Mouse (Mus musculus) midbrain, embryonic 12.5 days (tissue): ENCODE measurements around the gene Hipk4. TPM values are rescaled to one million over a fixed set of nuclear protein-coding genes. Genes with fewer than 3 reads are reported as not detected.
A peak's percentile ranks its signal among the peaks of the same experiment; 100 is the strongest.
"Not testable (repeated sequence)": the region's sequence is repeated elsewhere in the genome, so short reads cannot be mapped to it uniquely, and the experiment has no call there.

ENCODE experiments used
- ATAC-seq: fragments of 200-750 bp; cut with Nextera tagmentation; 2 replicates; pipeline ENCODE4 v1.8.0; 2017; ENCODE audit warnings: low read depth, moderate TSS enrichment, moderate library complexity; ENCODE audit not compliant: low FRiP score
- H3K27ac ChIP-seq: fragments of 300-500 bp; sonication (generic); replicated peaks from 2 replicates; pipeline ENCODE4 v1.5.1; 2016; ENCODE audit warnings: mild to moderate bottlenecking
- H3K27me3 ChIP-seq: fragments of 300-500 bp; sonication (generic); 2 replicates; pipeline ENCODE4 v1.6.1; 2016; ENCODE audit warnings: mild to moderate bottlenecking
- H3K36me3 ChIP-seq: fragments of 300-500 bp; sonication (generic); 2 replicates; pipeline ENCODE4 v1.6.1; 2016
- H3K4me1 ChIP-seq: fragments of 300-500 bp; sonication (generic); 2 replicates; pipeline ENCODE4 v1.6.1; 2016
- H3K4me2 ChIP-seq: fragments of 300-500 bp; sonication (generic); replicated peaks from 2 replicates; pipeline ENCODE4 v1.6.1; 2016; ENCODE audit warnings: mild to moderate bottlenecking, moderate library complexity
- H3K4me3 ChIP-seq: fragments of 300-500 bp; sonication (generic); 2 replicates; pipeline ENCODE4 v1.5.1; 2016; ENCODE audit warnings: mild to moderate bottlenecking
- H3K9ac ChIP-seq: fragments of 300-500 bp; sonication (generic); replicated peaks from 2 replicates; pipeline ENCODE4 v1.6.1; 2016; ENCODE audit warnings: mild to moderate bottlenecking, moderate library complexity
- H3K9me3 ChIP-seq: fragments of 300-500 bp; sonication (generic); 2 replicates; pipeline ENCODE4 v1.6.1; 2016; ENCODE audit warnings: mild to moderate bottlenecking
- WGBS: fragments of 180-500 bp; shearing (Covaris S2); methylation state at CpG from one replicate; pipeline ENCODE4 v1.1.7; 2016; 5-methylcytosine and 5-hydroxymethylcytosine counted together
- polyA plus RNA-seq: library from polyadenylated mRNA; unstranded; fragments of >200 nt; fragmentation: Nextera tagmentation; extraction: Ambion mirVana; gene quantifications from 2 replicates; pipeline ENCODE4 v1.2.1, GENCODE M21; 2016

The Hipk4 gene
- polyA plus RNA-seq, 1 experiment from 2014 or later, result 0.45 TPM

DNA sequence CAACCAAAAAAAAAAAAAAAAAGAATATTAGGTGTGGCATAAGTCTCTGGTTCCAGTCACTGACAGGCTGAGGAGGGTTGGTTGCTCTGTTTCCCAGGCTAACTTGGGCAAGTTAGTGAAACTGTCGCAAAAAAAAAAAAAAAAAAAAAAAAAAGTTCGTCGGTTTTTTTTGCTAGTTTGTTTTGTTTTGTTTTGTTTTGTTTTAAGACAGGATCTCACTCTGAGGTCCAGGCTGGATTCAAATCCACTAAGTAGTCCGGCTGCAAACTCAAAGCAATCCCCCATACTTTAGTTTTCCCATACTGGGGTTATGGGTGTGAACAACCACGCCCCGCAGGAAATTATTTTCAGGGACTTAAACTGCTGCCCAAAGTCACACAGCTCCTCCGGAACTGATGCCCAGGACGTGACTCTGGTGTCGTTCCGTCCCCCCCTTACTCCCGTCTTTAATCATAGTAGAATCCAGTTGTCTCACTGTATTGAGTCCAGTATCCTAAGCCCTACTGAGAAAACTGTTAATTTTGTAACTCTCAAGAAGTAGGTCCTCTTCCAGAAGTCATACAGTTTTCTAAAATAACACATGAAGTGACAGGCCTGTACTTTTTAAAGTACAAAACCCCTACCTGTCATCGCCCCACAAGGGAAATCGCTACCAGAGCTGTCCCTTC lies 36.8 kb upstream of the Hipk4 start:
- Histone ChIP-seq H3K27ac (peak overlapping the region; percentile 89; the same call in 1 of the 2 replicates), H3K36me3 (no peaks in the 10 kb centered on the region), H3K9me3 (no peaks in the 10 kb centered on the region), H3K4me2 (peak overlapping the region; percentile 62), H3K9ac (peak overlapping the region; percentile 34; the same call in 1 of the 2 replicates), H3K4me1 (peaks cover 27% of the 10 kb centered on the region), H3K27me3 (peaks cover 18% of the 10 kb centered on the region), H3K4me3 (peak overlapping the region; percentile 76)
- WGBS, result 4% methylated on average over 13 of the region's 13 CpGs
- peak; percentile 7 for ATAC-seq

DNA sequence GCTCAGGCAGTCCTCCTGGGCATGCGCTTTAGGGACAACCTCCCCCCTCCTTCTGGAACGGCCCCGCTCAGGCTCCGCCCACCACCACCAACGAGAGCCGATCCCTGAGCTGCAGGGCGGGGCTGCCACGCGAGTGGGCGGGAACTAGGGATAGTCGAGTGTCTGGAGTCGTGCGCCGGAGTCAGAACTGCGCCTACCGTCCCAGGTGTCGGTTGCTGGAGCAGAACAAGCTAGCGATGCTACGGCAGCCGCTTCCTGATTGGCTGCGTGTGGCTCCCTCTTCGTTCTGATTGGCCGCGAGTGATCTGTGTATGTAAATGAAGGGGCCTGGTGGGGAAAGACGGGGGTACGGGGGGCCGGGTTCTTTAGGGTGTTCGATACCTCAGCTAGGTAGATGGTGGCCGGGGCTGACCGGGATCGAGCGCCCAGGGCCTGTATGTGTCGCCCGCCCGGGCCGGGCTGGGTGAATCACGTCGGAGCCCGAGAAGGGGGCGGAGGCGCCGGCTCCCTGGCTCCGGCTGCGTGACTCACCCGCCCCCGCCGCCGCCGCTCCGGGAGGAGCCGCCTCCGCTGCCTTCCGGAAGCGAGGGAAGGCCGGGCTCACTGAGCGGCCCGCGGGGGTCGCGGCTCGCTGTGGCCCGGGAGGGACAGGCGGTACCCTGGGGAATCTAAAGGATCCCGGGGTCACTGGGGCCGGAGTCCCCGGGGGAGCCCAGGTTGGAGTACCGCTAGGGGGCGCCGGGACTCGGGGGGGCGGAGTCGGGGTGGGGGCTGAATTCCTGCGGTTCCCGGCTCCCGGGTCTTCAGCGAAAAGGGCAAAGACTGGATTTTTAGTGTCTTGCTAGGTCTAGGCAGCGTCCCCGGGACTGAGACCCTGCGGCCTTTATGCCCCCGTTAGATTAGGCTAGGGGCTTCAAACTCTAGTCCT lies 36.0 kb upstream of the Hipk4 start, which contains the start of gene Sertad1:
Sertad1 (plus strand) TSS at position 141 of the 928 bp plus-strand sequence.
- WGBS, result under 1% methylated on average over 68 of the region's 80 CpGs
- Histone ChIP-seq H3K27me3 (peaks cover 18% of the 10 kb centered on the region), H3K9me3 (no peaks in the 10 kb centered on the region), H3K27ac (peak within 1 kb of the TSS; percentile 89), H3K9ac (peak within 1 kb of the TSS; percentile 77), H3K36me3 (no peaks in the 10 kb centered on the region), H3K4me1 (peaks cover 19% of the 10 kb centered on the region), H3K4me2 (peak within 1 kb of the TSS; percentile 62), H3K4me3 (peak within 1 kb of the TSS; percentile 76)
- peak; percentile 96 for ATAC-seq

DNA sequence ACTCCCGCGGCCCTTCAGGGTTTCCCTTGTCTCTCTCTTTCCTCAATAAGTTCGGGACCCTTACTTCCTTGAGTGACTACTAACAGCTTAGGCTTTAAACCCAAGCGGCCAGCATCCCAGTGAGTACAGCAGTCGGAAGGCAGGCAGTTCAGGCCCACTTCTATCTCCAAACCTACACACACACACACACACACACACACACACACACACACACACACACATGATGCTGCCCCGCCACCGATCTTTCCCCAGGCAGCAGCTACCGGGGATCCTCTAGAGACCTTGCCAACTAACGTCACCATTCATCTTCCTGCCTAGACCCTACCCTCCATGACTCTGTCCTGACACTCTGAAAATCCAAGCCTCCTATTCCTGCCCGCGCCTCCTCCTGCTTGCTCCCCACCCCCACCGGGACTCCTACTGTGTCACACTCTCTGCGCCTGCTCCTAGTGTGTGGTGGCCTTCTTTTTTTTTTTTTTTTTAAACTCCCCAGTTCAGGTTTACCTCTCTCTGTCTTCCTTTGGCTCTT lies 35.3 kb upstream of the Hipk4 start:
- Histone ChIP-seq H3K4me3 (peak overlapping the region; percentile 76), H3K4me1 (peaks cover 19% of the 10 kb centered on the region), H3K27ac (peak overlapping the region; percentile 89), H3K27me3 (peaks cover 18% of the 10 kb centered on the region), H3K36me3 (no peaks in the 10 kb centered on the region), H3K9me3 (no peaks in the 10 kb centered on the region), H3K4me2 (peak overlapping the region; percentile 62), H3K9ac (peak overlapping the region; percentile 77)
- no peak for ATAC-seq
- 4% methylated on average over 13 of the region's 13 CpGs for WGBS

DNA sequence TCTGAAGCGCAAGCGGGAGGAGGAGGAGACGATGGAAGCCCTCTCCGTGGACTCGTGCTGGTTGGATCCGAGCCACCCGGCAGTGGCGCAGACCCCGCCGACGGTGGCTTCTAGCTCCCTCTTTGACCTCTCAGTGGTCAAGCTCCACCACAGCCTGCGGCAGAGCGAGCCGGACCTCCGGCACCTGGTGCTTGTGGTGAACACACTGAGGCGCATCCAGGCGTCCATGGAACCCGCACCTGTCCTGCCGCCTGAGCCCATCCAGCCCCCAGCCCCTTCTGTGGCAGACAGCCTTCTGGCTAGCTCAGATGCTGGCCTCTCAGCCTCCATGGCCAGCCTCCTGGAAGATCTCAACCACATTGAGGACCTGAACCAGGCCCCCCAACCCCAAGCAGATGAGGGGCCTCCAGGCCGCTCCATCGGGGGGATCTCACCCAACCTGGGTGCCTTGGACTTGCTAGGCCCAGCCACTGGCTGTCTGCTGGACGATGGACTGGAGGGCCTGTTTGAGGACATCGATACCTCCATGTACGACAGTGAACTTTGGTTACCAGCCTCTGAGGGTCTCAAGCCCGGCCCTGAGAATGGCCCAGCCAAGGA lies 33.7 kb upstream of the Hipk4 start:
- ATAC-seq, result no peak
- WGBS, result 92% methylated on average over 24 of the region's 25 CpGs
- Histone ChIP-seq H3K36me3 (no peaks in the 10 kb centered on the region), H3K9me3 (no peaks in the 10 kb centered on the region), H3K4me3 (no peak overlapping the region), H3K27ac (no peak overlapping the region), H3K4me1 (peaks cover 19% of the 10 kb centered on the region), H3K9ac (no peak overlapping the region), H3K4me2 (no peak overlapping the region), H3K27me3 (peaks cover 18% of the 10 kb centered on the region)

DNA sequence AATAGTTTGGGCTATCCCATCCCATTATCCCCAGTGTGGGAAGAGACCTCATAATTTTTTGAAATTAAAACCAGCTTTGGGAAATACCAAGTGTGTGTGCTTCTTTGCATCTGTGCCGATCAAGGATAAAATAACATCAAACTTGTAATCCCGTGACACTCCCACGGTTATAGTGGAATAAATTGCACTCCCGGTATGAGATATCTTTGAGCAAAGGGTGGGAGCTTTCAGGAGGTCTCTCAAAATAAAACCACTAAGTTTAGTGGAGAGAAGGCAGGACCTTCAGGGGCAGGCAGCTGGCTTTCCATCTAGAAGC lies 32.9 kb upstream of the Hipk4 start:
- Histone ChIP-seq H3K4me1 (peaks cover 19% of the 10 kb centered on the region), H3K36me3 (no peaks in the 10 kb centered on the region), H3K4me3 (peak overlapping the region; percentile 39), H3K9me3 (no peaks in the 10 kb centered on the region), H3K4me2 (peak overlapping the region; percentile 58), H3K27ac (peak overlapping the region; percentile 46), H3K9ac (peak overlapping the region; percentile 61), H3K27me3 (peaks cover 18% of the 10 kb centered on the region)
- WGBS, result 44% methylated on average over 4 of the region's 4 CpGs
- ATAC-seq, result no peak

DNA sequence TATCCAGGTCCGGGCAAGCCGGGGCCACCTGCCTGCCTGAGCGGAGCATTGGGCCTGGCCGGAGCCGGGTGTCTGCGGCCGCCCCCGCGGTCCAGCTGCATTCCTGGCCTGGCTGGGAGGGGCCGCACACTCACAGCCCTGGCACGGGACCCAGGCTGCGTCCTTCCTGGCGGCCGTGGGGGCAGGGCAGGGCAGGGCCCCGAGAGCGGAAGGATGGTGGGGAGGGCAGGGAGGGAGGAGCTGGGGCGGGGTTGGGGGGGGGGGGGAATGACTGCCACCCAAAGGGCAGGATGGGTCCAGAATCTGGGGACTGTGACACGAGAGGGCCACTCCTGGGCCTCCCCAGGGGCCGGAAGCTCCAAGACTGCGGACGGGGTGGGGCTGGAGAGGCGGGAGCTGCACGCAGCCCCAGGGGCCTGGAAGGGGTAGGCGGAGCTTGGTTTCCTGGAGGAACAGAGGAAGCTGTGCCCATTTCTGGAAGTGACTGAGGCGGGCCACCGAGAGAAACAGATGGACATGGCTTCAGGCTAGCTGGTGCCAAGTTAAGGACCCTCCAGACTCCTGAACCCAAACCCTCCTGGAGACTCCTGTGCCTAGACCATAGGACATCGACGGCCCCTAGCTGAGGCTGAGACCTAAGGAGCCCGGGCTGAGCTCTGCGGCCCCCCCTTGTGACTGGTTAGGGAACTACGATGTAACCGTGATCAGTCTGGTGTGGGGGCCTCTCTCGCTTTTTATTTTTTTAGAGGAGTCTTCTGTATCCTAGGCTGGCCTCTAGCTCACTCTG lies 32.3 kb upstream of the Hipk4 start:
- H3K4me1 ChIP-seq, result peaks cover 19% of the 10 kb centered on the region
- no peaks in the 10 kb centered on the region for H3K36me3 ChIP-seq
- peak; percentile 12; the same call in 1 of the 2 replicates for ATAC-seq
- H3K4me2 ChIP-seq, result peak overlapping the region; percentile 58
- H3K4me3 ChIP-seq, result peak overlapping the region; percentile 39
- H3K27me3 ChIP-seq, result peaks cover 14% of the 10 kb centered on the region
- peak overlapping the region; percentile 46 for H3K27ac ChIP-seq
- H3K9me3 ChIP-seq, result no peaks in the 10 kb centered on the region
- 1% methylated on average over 33 of the region's 33 CpGs for WGBS
- H3K9ac ChIP-seq, result peak overlapping the region; percentile 61

DNA sequence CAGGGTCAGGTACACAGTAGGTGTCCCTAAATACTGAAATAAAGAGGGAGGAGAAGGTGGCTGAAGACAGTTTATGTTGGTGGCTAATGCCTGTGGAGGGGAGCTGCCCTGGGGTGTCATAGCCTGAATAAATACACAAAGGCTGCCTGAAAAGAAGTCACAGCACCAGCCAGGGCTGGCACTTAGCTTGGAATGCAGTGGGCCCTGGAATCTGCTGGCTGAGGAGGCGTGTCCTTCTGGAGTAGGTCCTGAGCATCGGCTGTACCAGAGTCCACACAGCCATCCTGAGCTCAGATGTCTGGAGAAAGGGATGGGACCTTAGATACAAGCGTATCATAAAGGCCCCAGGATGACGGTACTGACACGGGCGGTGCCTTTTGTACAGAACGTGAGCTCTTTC lies 31.2 kb upstream of the Hipk4 start:
- H3K27me3 ChIP-seq, result peaks cover 14% of the 10 kb centered on the region
- no peak overlapping the region for H3K9ac ChIP-seq
- no peak overlapping the region for H3K4me3 ChIP-seq
- 77% methylated on average over 7 of the region's 7 CpGs for WGBS
- no peaks in the 10 kb centered on the region for H3K36me3 ChIP-seq
- H3K4me1 ChIP-seq, result peaks cover 19% of the 10 kb centered on the region
- H3K9me3 ChIP-seq, result no peaks in the 10 kb centered on the region
- no peak for ATAC-seq
- H3K4me2 ChIP-seq, result no peak overlapping the region
- no peak overlapping the region for H3K27ac ChIP-seq

DNA sequence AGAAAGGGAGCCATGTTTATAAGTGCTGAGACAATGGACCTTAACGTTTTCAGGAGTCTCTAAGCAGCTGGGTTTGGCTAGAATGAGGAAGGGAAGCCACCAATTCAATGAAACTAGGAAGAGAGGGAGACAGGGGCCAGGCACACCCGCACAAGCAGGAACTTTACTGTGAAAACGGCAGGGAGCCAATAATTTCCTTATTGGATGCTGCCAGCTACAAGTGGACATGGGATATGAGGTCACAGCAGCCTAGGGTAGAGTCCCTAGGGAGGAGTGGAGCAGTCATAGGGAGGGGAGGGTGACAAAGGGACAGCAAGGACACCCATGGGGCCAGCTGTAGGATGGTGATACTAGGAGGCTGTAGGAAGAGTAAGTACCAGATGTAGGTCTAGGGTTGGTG lies 30.0 kb upstream of the Hipk4 start:
- Histone ChIP-seq H3K27me3 (peaks cover 14% of the 10 kb centered on the region), H3K9ac (no peak overlapping the region), H3K27ac (no peak overlapping the region), H3K4me2 (no peak overlapping the region), H3K4me3 (no peak overlapping the region), H3K36me3 (no peaks in the 10 kb centered on the region), H3K4me1 (peaks cover 13% of the 10 kb centered on the region), H3K9me3 (no peaks in the 10 kb centered on the region)
- no peak for ATAC-seq
- 83% methylated on average over 3 of the region's 3 CpGs for WGBS

DNA sequence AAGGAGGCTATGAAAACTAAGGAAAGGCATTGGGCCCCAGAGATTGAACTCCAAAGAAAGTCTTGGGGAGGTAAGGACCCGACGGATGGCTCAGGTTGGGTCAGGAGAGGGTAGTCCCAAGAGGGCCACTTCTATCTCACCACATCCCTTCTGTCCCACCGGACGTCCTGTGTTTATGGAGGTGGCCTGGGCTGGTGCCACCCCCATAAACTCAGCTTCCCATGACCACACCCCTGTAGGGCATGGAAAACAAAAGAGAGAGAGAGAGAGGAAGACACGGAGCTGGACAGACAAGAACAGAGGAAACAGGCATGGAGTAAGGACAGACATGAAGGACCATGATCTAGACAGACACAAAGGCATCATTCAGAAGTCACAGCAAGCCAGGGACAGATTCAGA lies 29.6 kb upstream of the Hipk4 start:
- no peaks in the 10 kb centered on the region for H3K9me3 ChIP-seq
- H3K36me3 ChIP-seq, result no peaks in the 10 kb centered on the region
- 85% methylated on average over 5 of the region's 5 CpGs for WGBS
- H3K4me3 ChIP-seq, result no peak overlapping the region
- no peak overlapping the region for H3K4me2 ChIP-seq
- no peak overlapping the region for H3K9ac ChIP-seq
- peaks cover 14% of the 10 kb centered on the region for H3K27me3 ChIP-seq
- H3K4me1 ChIP-seq, result peaks cover 9% of the 10 kb centered on the region
- H3K27ac ChIP-seq, result no peak overlapping the region
- ATAC-seq, result no peak

DNA sequence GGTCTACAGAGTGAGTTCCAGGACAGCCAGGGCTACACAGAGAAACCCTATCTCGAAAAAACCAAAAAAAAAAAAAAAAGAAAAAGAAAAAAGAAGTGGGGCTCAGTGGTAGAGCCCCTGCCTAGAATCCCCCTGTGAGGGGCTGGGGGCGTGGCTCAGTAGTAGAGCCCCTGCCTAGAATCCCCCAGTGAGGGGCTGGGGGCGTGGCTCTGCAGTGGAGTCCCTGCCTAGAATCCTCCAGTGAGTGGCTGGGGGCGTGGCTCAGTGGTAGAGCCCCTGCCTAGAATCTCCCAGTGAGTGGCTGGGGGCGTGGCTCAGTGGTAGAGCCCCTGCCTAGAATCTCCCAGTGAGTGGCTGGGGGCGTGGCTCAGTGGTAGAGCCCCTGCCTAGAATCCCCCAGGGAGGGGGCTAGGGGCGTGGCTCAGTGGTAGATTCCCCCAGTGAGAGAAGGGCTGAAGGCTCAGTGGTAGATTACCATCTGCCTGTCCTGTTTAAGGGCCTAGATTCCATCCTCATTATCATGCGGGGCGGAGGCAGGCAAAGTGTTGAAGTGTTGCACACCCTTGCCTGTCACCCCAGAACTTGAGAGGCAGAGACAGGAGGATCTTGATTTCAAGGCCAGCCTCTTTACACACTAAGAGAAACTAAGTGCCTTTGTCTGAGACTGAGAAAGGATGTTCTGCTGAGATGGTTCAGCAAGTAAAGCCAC lies 28.3 kb upstream of the Hipk4 start:
- not testable (repeated sequence) for H3K4me3 ChIP-seq, H3K27me3 ChIP-seq, ATAC-seq, H3K4me1 ChIP-seq, H3K36me3 ChIP-seq, H3K4me2 ChIP-seq, H3K9ac ChIP-seq, H3K9me3 ChIP-seq, H3K27ac ChIP-seq
- WGBS, result 91% methylated on average over 8 of the region's 9 CpGs

DNA sequence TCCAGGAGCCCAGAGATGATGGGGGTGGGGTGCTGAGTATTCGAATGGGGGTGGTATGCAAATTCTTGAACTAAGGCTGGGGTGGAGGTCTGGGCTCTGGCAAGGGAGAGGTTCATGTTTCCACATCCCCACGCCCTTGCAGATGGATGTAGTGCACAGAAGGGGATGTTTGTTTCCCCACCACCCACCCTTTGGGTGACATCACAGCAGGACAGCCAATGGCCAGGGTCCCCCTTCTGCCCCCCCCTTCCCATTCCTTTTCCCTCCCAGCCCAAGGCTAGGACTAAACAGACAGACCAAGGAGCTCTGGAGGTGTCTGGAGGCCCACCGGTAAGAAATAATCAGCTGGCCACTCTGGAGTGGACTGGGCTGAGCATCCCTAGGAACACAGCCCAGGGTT lies 24.0 kb upstream of the Hipk4 start, which contains the start of gene Prx:
Prx (plus strand) TSS at position 289 of the 400 bp plus-strand sequence.
- WGBS, result 62% methylated on average over 3 of the region's 3 CpGs
- Histone ChIP-seq H3K9ac (no peak within 1 kb of the TSS), H3K27ac (no peak within 1 kb of the TSS), H3K4me2 (no peak within 1 kb of the TSS), H3K4me3 (no peak within 1 kb of the TSS), H3K36me3 (no peaks in the 10 kb centered on the region), H3K4me1 (no peaks in the 10 kb centered on the region), H3K9me3 (no peaks in the 10 kb centered on the region), H3K27me3 (no peaks in the 10 kb centered on the region)
- no peak for ATAC-seq
